Mouse (Mus musculus): ENCODE measurements around the gene Gstt1. TPM values are rescaled to one million over a fixed set of nuclear protein-coding genes. Genes with fewer than 3 reads are reported as not detected.

The Gstt1 gene
- total and polyA plus RNA-seq, 2 experiments from 2014 or later, result 21.4 to 37.1 TPM

- no peak for ATAC-seq (ENCODE audit: low FRiP score)
- no peak overlapping the region for H3K9ac ChIP-seq (replicated peaks; ENCODE audit: low read length, poor library complexity, severe bottlenecking)
- TF ChIP-seq CTCF (IDR thresholded peaks at IDR 0.05), result no peak
These were observed 1.5 kb downstream of the Gstt1 start for GRCm38 (mm10) chr10:75796731-75797516.

GRCm38 (mm10) chr10:75794880-75795279 lies 3.5 kb downstream of the Gstt1 start:
- Histone ChIP-seq H3K4me3 (ENCODE audit: low read depth, low read length) (no peak overlapping the region), H3K27ac (ENCODE audit: low read depth, low read length) (no peak overlapping the region), H3K9me3 (ENCODE audit: low read length) (no peaks in the 10 kb centered on the region), H3K27me3 (ENCODE audit: insufficient read depth, low read length) (peaks cover 5% of the 10 kb centered on the region; the same call in 1 of the 2 replicates), H3K4me1 (ENCODE audit: insufficient read depth, low read length) (peaks cover 11% of the 10 kb centered on the region; the same call in 1 of the 2 replicates), H3K36me3 (ENCODE audit: insufficient read depth, low read length) (no peaks in the 10 kb centered on the region), H3K9ac (replicated peaks; ENCODE audit: low read length, poor library complexity, severe bottlenecking) (no peak overlapping the region), H3K4me2 (ENCODE audit: low read depth, low read length, poor library complexity, severe bottlenecking) (no peak overlapping the region)
- DNase-seq (ENCODE audit: low spot score) (peak; percentile 59), ATAC-seq (ENCODE audit: low FRiP score) (no peak)
- TF ChIP-seq CTCF (IDR thresholded peaks at IDR 0.05), result no peak; the same call in 1 of the 2 replicates
- WGBS, result 27% methylated on average over 3 of the region's 3 CpGs

More at GRCm38 (mm10) chr10:75796731-75797516, 1.5 kb downstream of the Gstt1 start:
- peak overlapping the region; percentile 35 for H3K4me3 ChIP-seq (ENCODE audit: low read depth, low read length)
- 50% methylated on average over 11 of the region's 11 CpGs for WGBS
- no peaks in the 10 kb centered on the region for H3K9me3 ChIP-seq (ENCODE audit: low read length)
- peaks cover 5% of the 10 kb centered on the region; the same call in 1 of the 2 replicates for H3K27me3 ChIP-seq (ENCODE audit: insufficient read depth, low read length)
- H3K36me3 ChIP-seq (ENCODE audit: insufficient read depth, low read length), result no peaks in the 10 kb centered on the region
- no peak for DNase-seq (ENCODE audit: low spot score)
- no peak overlapping the region for H3K27ac ChIP-seq (ENCODE audit: low read depth, low read length)
- peak overlapping the region; percentile 55 for H3K4me2 ChIP-seq (ENCODE audit: low read depth, low read length, poor library complexity, severe bottlenecking)
- H3K4me1 ChIP-seq (ENCODE audit: insufficient read depth, low read length), result peaks cover 11% of the 10 kb centered on the region; the same call in 1 of the 2 replicates

- peak; percentile 34 for TF ChIP-seq CTCF (IDR thresholded peaks at IDR 0.05)
- Histone ChIP-seq H3K4me3 (ENCODE audit: low read depth, low read length) (no peak overlapping the region), H3K27ac (ENCODE audit: low read depth, low read length) (no peak overlapping the region), H3K9me3 (ENCODE audit: low read length) (no peaks in the 10 kb centered on the region), H3K36me3 (ENCODE audit: insufficient read depth, low read length) (no peaks in the 10 kb centered on the region), H3K9ac (replicated peaks; ENCODE audit: low read length, poor library complexity, severe bottlenecking) (no peak overlapping the region), H3K27me3 (ENCODE audit: insufficient read depth, low read length) (no peaks in the 10 kb centered on the region), H3K4me1 (ENCODE audit: insufficient read depth, low read length) (no peaks in the 10 kb centered on the region), H3K4me2 (ENCODE audit: low read depth, low read length, poor library complexity, severe bottlenecking) (no peak overlapping the region)
- ATAC-seq (ENCODE audit: low FRiP score) (no peak), DNase-seq (ENCODE audit: low spot score) (peak; percentile 32)
- 22% methylated on average over 7 of the region's 7 CpGs for WGBS
These were observed 7.6 kb downstream of the Gstt1 start for GRCm38 (mm10) chr10:75790773-75791172.

GRCm38 (mm10) chr10:75789841-75790240 lies 8.5 kb downstream of the Gstt1 start:
- H3K4me3 ChIP-seq (ENCODE audit: low read depth, low read length), result no peak overlapping the region
- DNase-seq (ENCODE audit: low spot score) (no peak), ATAC-seq (ENCODE audit: low FRiP score) (no peak)
- TF ChIP-seq CTCF (IDR thresholded peaks at IDR 0.05), result no peak
- H3K9ac ChIP-seq (replicated peaks; ENCODE audit: low read length, poor library complexity, severe bottlenecking), result no peak overlapping the region
- H3K27ac ChIP-seq (ENCODE audit: low read depth, low read length), result no peak overlapping the region
- WGBS, result 94% methylated on average over 5 of the region's 5 CpGs
- no peaks in the 10 kb centered on the region for H3K4me1 ChIP-seq (ENCODE audit: insufficient read depth, low read length)
- no peak overlapping the region for H3K4me2 ChIP-seq (ENCODE audit: low read depth, low read length, poor library complexity, severe bottlenecking)
- no peaks in the 10 kb centered on the region for H3K27me3 ChIP-seq (ENCODE audit: insufficient read depth, low read length)
- no peaks in the 10 kb centered on the region for H3K9me3 ChIP-seq (ENCODE audit: low read length)
- no peaks in the 10 kb centered on the region for H3K36me3 ChIP-seq (ENCODE audit: insufficient read depth, low read length)

GRCm38 (mm10) chr10:75789081-75789735 lies 9.2 kb downstream of the Gstt1 start:
- no peak for TF ChIP-seq CTCF (IDR thresholded peaks at IDR 0.05)
- Histone ChIP-seq H3K4me2 (ENCODE audit: low read depth, low read length, poor library complexity, severe bottlenecking) (no peak overlapping the region), H3K36me3 (ENCODE audit: insufficient read depth, low read length) (no peaks in the 10 kb centered on the region), H3K9me3 (ENCODE audit: low read length) (no peaks in the 10 kb centered on the region), H3K4me3 (ENCODE audit: low read depth, low read length) (no peak overlapping the region), H3K4me1 (ENCODE audit: insufficient read depth, low read length) (no peaks in the 10 kb centered on the region), H3K27ac (ENCODE audit: low read depth, low read length) (no peak overlapping the region), H3K27me3 (ENCODE audit: insufficient read depth, low read length) (no peaks in the 10 kb centered on the region), H3K9ac (replicated peaks; ENCODE audit: low read length, poor library complexity, severe bottlenecking) (no peak overlapping the region)
- 81% methylated on average over 6 of the region's 6 CpGs for WGBS
- DNase-seq (ENCODE audit: low spot score), result no peak
- no peak for ATAC-seq (ENCODE audit: low FRiP score)

- Histone ChIP-seq H3K4me1 (ENCODE audit: insufficient read depth, low read length) (no peaks in the 10 kb centered on the region), H3K9ac (replicated peaks; ENCODE audit: low read length, poor library complexity, severe bottlenecking) (no peak overlapping the region), H3K4me2 (ENCODE audit: low read depth, low read length, poor library complexity, severe bottlenecking) (no peak overlapping the region), H3K4me3 (ENCODE audit: low read depth, low read length) (no peak overlapping the region), H3K36me3 (ENCODE audit: insufficient read depth, low read length) (no peaks in the 10 kb centered on the region), H3K9me3 (ENCODE audit: low read length) (no peaks in the 10 kb centered on the region), H3K27me3 (ENCODE audit: insufficient read depth, low read length) (no peaks in the 10 kb centered on the region), H3K27ac (ENCODE audit: low read depth, low read length) (no peak overlapping the region)
- WGBS, result 94% methylated on average over 8 of the region's 8 CpGs
- ATAC-seq (ENCODE audit: low FRiP score) (no peak), DNase-seq (ENCODE audit: low spot score) (no peak)
- TF ChIP-seq CTCF (IDR thresholded peaks at IDR 0.05), result no peak
These were observed 10.1 kb downstream of the Gstt1 start for GRCm38 (mm10) chr10:75788277-75788676.

All from midbrain, postnatal 0 days (tissue).